Mouse (Mus musculus) hindbrain, embryonic 15.5 days (tissue): Measurements from ENCODE around the gene Rnf217. TPM values are rescaled to one million over a fixed set of nuclear protein-coding genes. Genes with fewer than 3 reads are reported as not detected.

Source experiments
- ATAC-seq: fragments of 200-750 bp; cut with Nextera tagmentation; 2 replicates; pipeline ENCODE4 v1.8.0; 2017; ENCODE audit warnings: low read depth, moderate number of reproducible peaks, moderate TSS enrichment; ENCODE audit not compliant: low FRiP score
- H3K27ac ChIP-seq: fragments of 300-500 bp; sonication (generic); replicated peaks from 2 replicates; pipeline ENCODE4 v1.5.1; 2015; ENCODE audit warnings: mild to moderate bottlenecking, inconsistent platforms
- H3K27me3 ChIP-seq: fragments of 300-500 bp; sonication (generic); 2 replicates; pipeline ENCODE4 v1.6.1; 2015; ENCODE audit warnings: control low read depth, inconsistent platforms
- H3K36me3 ChIP-seq: fragments of 300-500 bp; sonication (generic); 2 replicates; pipeline ENCODE4 v1.6.1; 2015; ENCODE audit warnings: control low read depth, inconsistent platforms
- H3K4me1 ChIP-seq: fragments of 300-500 bp; sonication (generic); replicated peaks from 2 replicates; pipeline ENCODE4 v1.6.1; 2015; ENCODE audit warnings: control low read depth, inconsistent platforms
- H3K4me2 ChIP-seq: fragments of 300-500 bp; sonication (generic); 2 replicates; pipeline ENCODE4 v1.6.1; 2015; ENCODE audit warnings: moderate library complexity, mild to moderate bottlenecking, inconsistent platforms
- H3K4me3 ChIP-seq: fragments of 300-500 bp; sonication (generic); 2 replicates; pipeline ENCODE4 v1.5.1; 2015; ENCODE audit warnings: mild to moderate bottlenecking, inconsistent platforms
- H3K9ac ChIP-seq: fragments of 300-500 bp; sonication (generic); 2 replicates; pipeline ENCODE4 v1.6.1; 2015; ENCODE audit warnings: inconsistent platforms
- H3K9me3 ChIP-seq: fragments of 300-500 bp; sonication (generic); 2 replicates; pipeline ENCODE4 v1.6.1; 2016; ENCODE audit warnings: control low read depth, inconsistent platforms
- WGBS: fragments of 180-500 bp; shearing (Covaris S2); methylation state at CpG from one replicate; pipeline ENCODE4 v1.1.7; 2015; 5-methylcytosine and 5-hydroxymethylcytosine counted together
- polyA plus RNA-seq: library from polyadenylated mRNA; unstranded; fragments of >200 nt; fragmentation: Nextera tagmentation; extraction: Ambion mirVana; gene quantifications from 2 replicates; pipeline ENCODE4 v1.2.1, GENCODE M21; 2015

The Rnf217 gene
- polyA plus RNA-seq, 1 experiment from 2014 or later = 1.9 TPM

DNA sequence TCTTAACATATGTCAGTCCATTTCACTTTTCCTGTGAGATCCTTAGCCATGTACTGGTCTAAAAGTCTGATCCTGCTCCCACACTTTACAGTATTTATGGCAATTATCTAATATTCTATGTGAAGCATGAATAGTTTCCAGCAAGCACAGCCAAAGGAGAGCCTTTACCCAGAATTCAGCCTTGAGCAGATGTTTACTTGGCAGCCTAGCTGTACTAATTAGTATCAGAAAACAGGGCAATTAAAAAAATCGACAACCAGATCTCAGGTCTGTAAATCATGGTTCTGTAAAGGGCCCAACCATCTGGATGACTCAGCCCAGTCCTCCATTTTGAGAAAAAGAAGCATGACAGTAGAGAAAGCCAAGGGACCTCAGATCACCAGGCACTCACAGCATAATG lies 57.6 kb downstream of the Rnf217 start:
- Histone ChIP-seq H3K27ac (no peak overlapping the region), H3K4me1 (0 out of 2 replicates have a peak, but pooled peaks cover 4% of the 10 kb centered on the region), H3K9me3 (no peaks in the 10 kb centered on the region), H3K4me2 (no peak overlapping the region), H3K4me3 (no peak overlapping the region), H3K9ac (no peak overlapping the region), H3K27me3 (no peaks in the 10 kb centered on the region), H3K36me3 (no peaks in the 10 kb centered on the region)
- peak; percentile 65 for ATAC-seq
- WGBS = 59% methylated on average over 1 of the region's 1 CpGs

DNA sequence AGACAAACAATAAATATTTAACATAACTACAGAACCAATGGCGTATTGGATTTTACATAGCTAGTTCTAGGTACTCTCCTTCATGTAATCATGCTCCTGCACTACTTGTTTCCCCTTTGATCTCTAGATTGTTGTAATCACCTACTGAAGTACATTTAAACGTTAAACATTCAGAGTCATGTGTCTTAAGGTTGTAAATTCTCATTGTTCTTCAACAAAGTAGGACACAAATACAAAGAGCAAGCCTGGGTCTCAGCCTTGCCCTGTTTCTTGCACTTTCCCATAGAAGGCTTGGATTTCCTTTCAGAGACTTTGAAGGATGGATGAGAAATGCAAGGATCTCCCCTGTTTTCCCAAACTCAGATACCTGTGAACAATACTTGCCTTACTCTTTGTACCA lies 61.8 kb downstream of the Rnf217 start:
- no peaks in the 10 kb centered on the region for H3K9me3 ChIP-seq
- 74% methylated on average over 2 of the region's 2 CpGs for WGBS

DNA sequence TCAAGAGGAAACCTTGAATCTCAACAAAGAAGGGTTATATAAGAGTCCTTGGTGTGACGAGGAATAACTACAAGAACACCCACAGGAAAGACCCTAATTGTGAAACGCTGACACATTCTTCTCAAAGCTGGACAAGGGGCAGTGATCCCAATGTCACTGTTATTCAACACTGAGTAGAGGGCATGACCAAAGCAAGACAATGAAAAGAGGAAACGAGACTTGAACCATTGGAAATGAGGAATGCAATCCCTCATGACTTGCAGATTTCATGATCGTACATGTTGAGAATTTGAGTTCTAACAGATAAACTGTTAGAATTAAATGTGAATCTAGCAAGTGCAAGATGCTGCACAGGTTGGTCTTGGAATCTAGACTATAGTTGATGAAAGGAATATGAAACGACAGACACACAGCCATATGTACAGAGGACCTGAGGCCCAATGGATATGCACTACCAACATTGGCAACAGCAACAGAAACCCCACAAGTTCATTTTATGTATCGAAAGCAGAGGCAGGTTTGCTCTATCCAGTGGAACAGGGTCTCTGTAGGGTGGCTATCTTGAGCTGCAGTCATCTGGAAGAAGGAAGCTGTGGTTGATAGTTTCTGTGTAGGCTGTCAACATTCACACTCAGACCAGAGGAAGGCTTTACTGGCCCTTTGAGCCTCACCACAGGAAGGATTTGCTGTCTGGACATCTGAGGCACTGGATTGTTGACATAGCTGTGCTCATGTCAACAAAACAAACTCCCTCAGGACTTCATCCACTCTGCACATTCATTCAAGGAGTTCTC lies 64.6 kb downstream of the Rnf217 start:
- H3K4me3 ChIP-seq = no peak overlapping the region
- H3K9ac ChIP-seq = no peak overlapping the region
- H3K9me3 ChIP-seq = no peaks in the 10 kb centered on the region
- 82% methylated on average over 6 of the region's 6 CpGs for WGBS
- H3K36me3 ChIP-seq = no peaks in the 10 kb centered on the region
- H3K4me2 ChIP-seq = no peak overlapping the region
- no peaks in the 10 kb centered on the region for H3K27me3 ChIP-seq
- no peak overlapping the region for H3K27ac ChIP-seq
- no peak for ATAC-seq
- H3K4me1 ChIP-seq = no peaks in the 10 kb centered on the region

More for the DNA sequence above, 61.8 kb downstream of the Rnf217 start:
- Histone ChIP-seq H3K4me1 (no peaks in the 10 kb centered on the region), H3K27me3 (no peaks in the 10 kb centered on the region), H3K4me2 (no peak overlapping the region), H3K36me3 (no peaks in the 10 kb centered on the region), H3K27ac (no peak overlapping the region), H3K4me3 (no peak overlapping the region), H3K9ac (no peak overlapping the region)
- no peak for ATAC-seq

DNA sequence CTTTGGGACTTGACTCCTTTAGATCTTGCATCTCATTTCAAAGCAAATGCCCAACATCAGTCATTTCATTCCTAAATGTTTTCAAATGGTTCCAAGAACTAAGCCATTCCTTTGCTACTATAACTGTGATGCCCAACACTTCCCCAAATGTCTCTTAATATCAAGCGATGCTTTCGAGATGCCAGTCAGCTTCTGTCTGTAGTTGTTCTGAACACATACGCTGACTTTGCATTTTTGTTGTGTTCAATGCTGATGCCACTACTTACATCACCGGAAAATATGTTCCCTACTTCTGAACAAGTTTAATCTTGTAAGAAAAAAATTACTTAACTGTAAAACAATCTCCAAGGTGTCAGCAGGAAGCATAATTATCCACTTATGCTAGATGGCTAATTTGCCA lies 68.5 kb downstream of the Rnf217 start:
- Histone ChIP-seq H3K4me1 (no peaks in the 10 kb centered on the region), H3K27ac (no peak overlapping the region), H3K9ac (no peak overlapping the region), H3K4me3 (no peak overlapping the region), H3K36me3 (no peaks in the 10 kb centered on the region), H3K27me3 (no peaks in the 10 kb centered on the region), H3K9me3 (no peaks in the 10 kb centered on the region), H3K4me2 (no peak overlapping the region)
- no peak for ATAC-seq
- WGBS = 85% methylated on average over 4 of the region's 4 CpGs

DNA sequence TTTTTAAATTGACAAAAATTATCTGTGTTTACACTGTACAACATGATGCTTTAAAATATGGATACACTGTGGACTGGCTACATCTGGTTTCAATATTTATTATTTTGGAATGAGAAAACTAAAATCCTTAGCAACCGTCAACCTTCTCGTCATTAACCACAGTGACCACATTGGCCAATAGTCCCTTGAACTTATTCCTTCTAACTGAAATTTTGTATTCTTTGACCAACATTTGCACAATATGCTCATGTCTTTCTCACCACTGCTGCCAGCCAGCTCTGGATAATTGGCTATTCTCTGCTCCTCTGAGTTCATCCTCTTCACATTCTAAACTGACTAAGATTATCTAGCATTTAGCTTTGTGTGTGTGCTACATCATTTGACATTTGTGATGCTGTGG lies 69.6 kb downstream of the Rnf217 start:
- no peak for ATAC-seq
- no peak overlapping the region for H3K27ac ChIP-seq
- no peaks in the 10 kb centered on the region for H3K9me3 ChIP-seq
- no peaks in the 10 kb centered on the region for H3K36me3 ChIP-seq
- no peak overlapping the region for H3K9ac ChIP-seq
- no peak overlapping the region for H3K4me2 ChIP-seq
- H3K4me1 ChIP-seq = no peaks in the 10 kb centered on the region
- no peak overlapping the region for H3K4me3 ChIP-seq
- 86% methylated on average over 2 of the region's 2 CpGs for WGBS
- no peaks in the 10 kb centered on the region for H3K27me3 ChIP-seq

DNA sequence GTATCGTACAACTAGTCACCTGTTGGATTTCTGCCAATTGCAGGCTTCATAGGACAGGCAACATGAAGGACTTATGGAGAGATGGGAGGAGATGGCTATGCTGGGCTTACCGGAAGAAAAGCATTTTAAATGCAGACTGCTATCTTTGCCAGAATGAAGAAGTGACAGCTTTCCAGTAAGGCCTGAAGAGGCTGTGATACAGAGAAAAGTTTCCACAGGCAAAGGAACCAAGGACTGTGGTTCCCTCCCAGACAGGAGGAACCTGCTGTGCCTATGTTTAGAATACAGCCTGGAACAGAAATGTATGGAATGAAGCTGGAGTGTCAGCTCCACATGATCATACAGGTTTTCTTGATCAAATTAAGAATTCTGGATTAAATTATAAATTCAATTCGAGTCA lies 70.3 kb downstream of the Rnf217 start:
- H3K4me1 ChIP-seq = no peaks in the 10 kb centered on the region
- H3K27ac ChIP-seq = no peak overlapping the region
- ATAC-seq = no peak
- no peak overlapping the region for H3K4me2 ChIP-seq
- H3K9me3 ChIP-seq = no peaks in the 10 kb centered on the region
- WGBS = 80% methylated on average over 3 of the region's 3 CpGs
- no peaks in the 10 kb centered on the region for H3K36me3 ChIP-seq
- no peaks in the 10 kb centered on the region for H3K27me3 ChIP-seq
- no peak overlapping the region for H3K9ac ChIP-seq
- no peak overlapping the region for H3K4me3 ChIP-seq

DNA sequence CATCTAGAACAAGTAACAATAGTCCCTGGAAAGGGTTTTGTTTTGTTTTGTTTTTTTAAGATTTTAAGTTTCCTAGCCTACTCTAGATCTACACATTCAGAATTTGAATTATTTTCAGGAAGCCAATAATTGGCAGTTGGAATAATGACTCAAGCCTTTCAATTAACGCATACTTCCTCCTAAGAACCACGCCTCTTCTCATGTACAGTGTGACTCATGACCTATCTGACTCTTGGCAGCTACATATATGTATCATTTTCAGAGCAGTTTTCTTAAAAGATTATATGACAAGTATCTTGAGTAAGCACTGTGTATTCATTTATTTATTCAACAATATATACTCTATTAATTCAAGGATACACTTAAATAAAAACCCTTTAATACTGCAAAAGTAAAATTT lies 70.7 kb downstream of the Rnf217 start:
- 94% methylated on average over 2 of the region's 2 CpGs for WGBS
- Histone ChIP-seq H3K9ac (no peak overlapping the region), H3K4me3 (no peak overlapping the region), H3K36me3 (no peaks in the 10 kb centered on the region), H3K9me3 (no peaks in the 10 kb centered on the region), H3K27me3 (no peaks in the 10 kb centered on the region), H3K4me1 (no peaks in the 10 kb centered on the region), H3K27ac (no peak overlapping the region), H3K4me2 (no peak overlapping the region)
- ATAC-seq = no peak

DNA sequence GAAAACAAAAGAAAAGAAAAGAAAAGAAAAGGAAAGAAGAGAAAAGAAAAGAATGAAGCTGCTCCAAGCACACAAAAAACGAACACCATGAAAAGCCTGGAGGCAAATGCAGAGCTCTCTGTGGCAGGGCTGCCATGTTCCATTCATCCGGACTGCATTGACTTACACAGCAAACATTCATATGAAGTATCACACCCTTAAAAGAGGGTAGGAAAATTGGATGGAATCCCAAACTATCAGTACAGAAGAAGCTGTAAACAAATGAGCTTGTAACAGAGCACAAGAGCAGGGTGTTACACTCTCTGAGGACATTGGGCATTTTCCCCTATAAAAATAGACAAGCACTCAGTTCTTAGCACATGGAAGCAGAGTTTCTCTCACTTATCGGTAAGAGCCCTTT lies 71.8 kb downstream of the Rnf217 start:
- Histone ChIP-seq H3K4me1 (no peaks in the 10 kb centered on the region), H3K36me3 (no peaks in the 10 kb centered on the region), H3K4me2 (no peak overlapping the region), H3K27ac (no peak overlapping the region), H3K27me3 (no peaks in the 10 kb centered on the region), H3K4me3 (no peak overlapping the region), H3K9me3 (no peaks in the 10 kb centered on the region), H3K9ac (no peak overlapping the region)
- WGBS = 71% methylated on average over 3 of the region's 3 CpGs
- ATAC-seq = no peak

DNA sequence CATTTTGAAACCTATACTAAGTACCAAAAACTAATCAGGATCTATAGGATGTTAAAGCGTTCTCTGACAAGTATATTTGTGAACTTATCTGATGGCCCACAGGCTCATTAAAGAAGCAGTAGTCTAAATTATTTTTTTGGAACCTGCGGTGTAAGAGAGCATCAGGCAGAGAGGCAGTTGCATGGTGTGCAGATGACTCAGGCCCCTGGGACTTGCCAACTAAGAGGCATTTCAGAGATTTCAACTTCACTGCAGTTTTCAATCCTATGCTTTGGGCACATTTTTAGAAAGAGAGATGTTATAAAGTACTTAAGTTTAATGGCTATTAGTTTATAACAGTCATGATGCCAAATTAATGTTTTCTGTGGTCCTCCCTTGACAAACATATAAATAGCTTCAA lies 73.9 kb downstream of the Rnf217 start:
- 86% methylated on average over 2 of the region's 2 CpGs for WGBS

DNA sequence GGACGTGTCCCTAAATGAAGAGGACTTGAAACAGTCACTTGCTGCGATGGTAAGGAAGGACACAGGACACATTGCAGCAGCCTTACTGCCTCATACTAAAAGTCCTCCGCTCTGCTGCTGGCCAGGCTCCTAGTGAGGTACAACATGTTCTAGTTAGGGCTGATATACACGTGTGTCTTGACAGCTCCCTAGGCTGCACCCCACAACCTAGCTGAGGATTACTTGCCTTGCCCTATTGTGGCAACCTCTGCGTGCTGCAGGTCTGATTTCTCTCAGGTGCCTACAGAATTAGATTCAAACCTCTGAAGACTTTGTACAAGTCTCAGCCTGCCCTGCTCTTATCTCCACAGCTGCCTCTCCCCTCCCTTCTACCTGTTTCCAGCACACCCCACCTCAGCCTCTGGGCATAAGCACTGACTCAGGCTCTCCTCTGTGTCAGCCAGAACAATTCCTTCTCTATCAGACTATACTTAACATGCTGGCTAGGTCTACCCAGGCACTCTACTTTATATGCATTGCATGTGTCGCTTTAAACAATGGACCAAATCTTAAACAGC lies 75.6 kb downstream of the Rnf217 start:
- Histone ChIP-seq H3K4me3 (no peak overlapping the region), H3K4me1 (peaks cover 6% of the 10 kb centered on the region; the same call in 1 of the 2 replicates), H3K9ac (no peak overlapping the region), H3K4me2 (no peak overlapping the region), H3K27me3 (no peaks in the 10 kb centered on the region), H3K27ac (no peak overlapping the region), H3K36me3 (no peaks in the 10 kb centered on the region), H3K9me3 (no peaks in the 10 kb centered on the region)
- no peak for ATAC-seq
- 91% methylated on average over 6 of the region's 6 CpGs for WGBS

More for the DNA sequence above, 73.9 kb downstream of the Rnf217 start:
- no peak for ATAC-seq
- no peak overlapping the region for H3K27ac ChIP-seq
- H3K4me1 ChIP-seq = no peaks in the 10 kb centered on the region
- no peaks in the 10 kb centered on the region for H3K36me3 ChIP-seq
- H3K9ac ChIP-seq = no peak overlapping the region
- H3K9me3 ChIP-seq = no peaks in the 10 kb centered on the region
- no peak overlapping the region for H3K4me3 ChIP-seq
- no peak overlapping the region for H3K4me2 ChIP-seq
- H3K27me3 ChIP-seq = no peaks in the 10 kb centered on the region

DNA sequence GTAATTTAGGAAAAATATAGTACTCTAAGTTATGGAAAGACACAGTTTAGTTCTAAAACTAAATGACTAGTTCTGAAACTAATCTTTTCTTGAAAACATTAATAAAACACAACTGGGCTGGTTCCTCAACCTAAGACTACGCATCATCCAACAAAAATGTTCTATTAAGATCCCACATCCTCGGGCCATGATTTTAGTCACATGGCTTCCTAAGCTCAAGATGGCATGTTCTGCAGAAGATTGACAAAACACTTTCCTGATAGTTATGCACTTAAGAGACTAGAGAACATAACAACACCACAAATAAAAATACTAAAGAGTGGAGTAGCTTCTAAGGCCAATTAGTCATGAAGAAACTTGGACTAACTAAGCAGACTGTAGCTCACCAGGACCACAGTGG lies 76.2 kb downstream of the Rnf217 start:
- 93% methylated on average over 2 of the region's 2 CpGs for whole genome bisulfite sequencing
- Histone ChIP-seq H3K27ac (no peak overlapping the region), H3K4me1 (peaks cover 8% of the 10 kb centered on the region; the same call in 1 of the 2 replicates), H3K27me3 (no peaks in the 10 kb centered on the region), H3K36me3 (no peaks in the 10 kb centered on the region), H3K9me3 (no peaks in the 10 kb centered on the region), H3K4me2 (no peak overlapping the region), H3K9ac (no peak overlapping the region), H3K4me3 (no peak overlapping the region)
- ATAC-seq = no peak

DNA sequence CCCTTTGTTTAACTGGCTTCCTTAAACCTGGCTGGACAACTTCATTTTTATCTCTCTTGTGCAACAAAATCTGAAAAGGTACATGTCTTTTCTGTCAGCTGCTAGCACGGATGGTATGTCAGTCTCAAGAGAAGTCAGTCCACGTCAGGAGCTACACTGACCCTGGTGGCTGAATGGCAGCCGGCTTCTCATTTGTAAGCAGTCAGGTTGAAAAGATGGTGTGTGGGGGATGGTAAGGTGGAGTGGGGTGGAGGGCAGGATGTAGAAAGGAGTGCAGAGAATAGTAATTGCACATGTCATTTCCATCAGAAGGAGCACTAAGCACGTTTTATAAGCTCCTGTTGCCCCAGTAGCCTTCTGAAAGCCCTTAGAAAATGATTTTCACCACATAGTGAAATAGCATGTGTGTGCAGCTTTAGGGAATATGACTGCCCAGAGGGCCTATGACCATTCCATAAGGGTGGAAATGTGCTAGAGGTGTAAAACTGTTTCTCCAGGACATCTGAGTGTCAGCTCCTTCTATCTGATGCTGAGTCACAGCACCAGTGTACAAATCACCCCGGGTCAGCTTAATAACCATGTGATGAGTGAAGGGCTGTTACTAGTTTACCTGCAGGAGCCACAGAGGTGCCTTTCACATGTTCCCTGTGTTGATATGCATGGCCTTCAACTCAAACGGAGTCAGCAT lies 80.5 kb downstream of the Rnf217 start:
- Histone ChIP-seq H3K9me3 (no peaks in the 10 kb centered on the region), H3K4me1 (peaks cover 8% of the 10 kb centered on the region; the same call in 1 of the 2 replicates), H3K36me3 (no peaks in the 10 kb centered on the region), H3K4me2 (no peak overlapping the region), H3K4me3 (no peak overlapping the region), H3K9ac (no peak overlapping the region), H3K27ac (no peak overlapping the region; the same call in 1 of the 2 replicates), H3K27me3 (no peaks in the 10 kb centered on the region)
- 34% methylated on average over 6 of the region's 6 CpGs for WGBS
- ATAC-seq = peak; percentile 82
